Mouse (Mus musculus) forebrain, postnatal 0 days (tissue): Measurements from ENCODE around the gene Cnp. TPM values are rescaled to one million over a fixed set of nuclear protein-coding genes. Genes with fewer than 3 reads are reported as not detected.

Source experiments
- ATAC-seq: fragments of 200-750 bp; cut with Nextera tagmentation; 2 replicates; pipeline ENCODE4 v1.8.0; 2017; ENCODE audit warnings: mild to moderate bottlenecking, moderate library complexity
- DNase-seq: peaks from one replicate; pipeline ENCODE4 v3.0.0-alpha.2; 2015
- H3K27ac ChIP-seq: fragments of 300-500 bp; sonication (generic); 2 replicates; pipeline ENCODE4 v1.5.1; 2014; ENCODE audit warnings: low read depth, mild to moderate bottlenecking, antibody characterized with exemption, low read length, moderate library complexity, mixed read lengths
- H3K27me3 ChIP-seq: fragments of 300-500 bp; sonication (generic); 2 replicates; pipeline ENCODE4 v1.6.1; 2014; ENCODE audit warnings: mild to moderate bottlenecking, low read length, mixed read lengths; ENCODE audit not compliant: insufficient read depth
- H3K36me3 ChIP-seq: fragments of 300-500 bp; sonication (generic); 2 replicates; pipeline ENCODE4 v1.6.1; 2014; ENCODE audit warnings: mild to moderate bottlenecking, moderate library complexity; ENCODE audit not compliant: insufficient read depth
- H3K4me1 ChIP-seq: fragments of 300-500 bp; sonication (generic); 2 replicates; pipeline ENCODE4 v1.6.1; 2014; ENCODE audit warnings: antibody characterized with exemption; ENCODE audit not compliant: insufficient read depth
- H3K4me2 ChIP-seq: fragments of 300-500 bp; sonication (generic); 2 replicates; pipeline ENCODE4 v1.6.1; 2014; ENCODE audit warnings: low read depth, mild to moderate bottlenecking, moderate library complexity
- H3K4me3 ChIP-seq: fragments of 300-500 bp; sonication (generic); 2 replicates; pipeline ENCODE4 v1.5.1; 2014; ENCODE audit warnings: low read depth, low read length, mixed read lengths
- H3K9ac ChIP-seq: fragments of 300-500 bp; sonication (generic); 2 replicates; pipeline ENCODE4 v1.6.1; 2014; ENCODE audit warnings: mild to moderate bottlenecking
- H3K9me3 ChIP-seq: fragments of 300-500 bp; sonication (generic); 2 replicates; pipeline ENCODE4 v1.6.1; 2016; ENCODE audit warnings: low read length
- CTCF ChIP-seq: sonication (generic); IDR thresholded peaks from 2 replicates; pipeline ENCODE4 v1.5.1; 2016; ENCODE audit warnings: antibody characterized with exemption, control low read depth, low read depth
- WGBS: fragments of 180-500 bp; shearing (Covaris S2); extraction: QIAGEN DNeasy Blood & Tissue Kit; methylation state at CpG from one replicate; pipeline ENCODE4 v1.1.7; 2014; 5-methylcytosine and 5-hydroxymethylcytosine counted together
- polyA plus RNA-seq: library from polyadenylated mRNA; unstranded; fragments of >200 nt; fragmentation: Nextera tagmentation; extraction: Ambion mirVana; gene quantifications from 2 replicates; pipeline ENCODE4 v1.2.1, GENCODE M21; 2015
- total RNA-seq: library from RNA; depleted of rRNA; stranded (reverse); fragments of >200 nt; gene quantifications from 2 replicates; pipeline ENCODE4 v1.2.3, GENCODE M21; 2014

The Cnp gene
- total and polyA plus RNA-seq, 2 experiments from 2014 or later = 41.5 to 56.2 TPM

GRCm38 (mm10) chr11:100584561-100584961 is 9.9 kb downstream of the Cnp start:
- DNase-seq = no peak
- Histone ChIP-seq H3K4me2 (no peak overlapping the region), H3K9ac (no peak overlapping the region), H3K36me3 (peaks cover 83% of the 10 kb centered on the region), H3K27ac (no peak overlapping the region), H3K4me1 (no peaks in the 10 kb centered on the region), H3K4me3 (no peak overlapping the region), H3K9me3 (no peaks in the 10 kb centered on the region), H3K27me3 (no peaks in the 10 kb centered on the region)
- no peak for ATAC-seq
- TF ChIP-seq CTCF = no peak
- 85% methylated on average over 7 of the region's 7 CpGs for WGBS

GRCm38 (mm10) chr11:100585148-100585547 is 10.4 kb downstream of the Cnp start:
- TF ChIP-seq CTCF = no peak
- H3K27ac ChIP-seq = no peak overlapping the region
- ATAC-seq = no peak

GRCm38 (mm10) chr11:100588462-100588861 is 13.8 kb downstream of the Cnp start:
- H3K4me3 ChIP-seq = no peak overlapping the region
- no peak for ATAC-seq
- peaks cover 94% of the 10 kb centered on the region for H3K36me3 ChIP-seq
- no peak for TF ChIP-seq CTCF
- no peaks in the 10 kb centered on the region for H3K27me3 ChIP-seq
- H3K4me2 ChIP-seq = no peak overlapping the region
- no peaks in the 10 kb centered on the region for H3K9me3 ChIP-seq
- H3K27ac ChIP-seq = no peak overlapping the region
- no peak overlapping the region for H3K9ac ChIP-seq
- no peaks in the 10 kb centered on the region for H3K4me1 ChIP-seq
- DNase-seq = no peak
- WGBS = 91% methylated on average over 2 of the region's 2 CpGs

More at GRCm38 (mm10) chr11:100585148-100585547, 10.4 kb downstream of the Cnp start:
- H3K36me3 ChIP-seq = peaks cover 88% of the 10 kb centered on the region
- no peak overlapping the region for H3K4me3 ChIP-seq
- no peak overlapping the region for H3K4me2 ChIP-seq
- H3K9ac ChIP-seq = no peak overlapping the region
- H3K27me3 ChIP-seq = no peaks in the 10 kb centered on the region
- 95% methylated on average over 3 of the region's 3 CpGs for WGBS
- DNase-seq = no peak
- H3K9me3 ChIP-seq = no peaks in the 10 kb centered on the region
- no peaks in the 10 kb centered on the region for H3K4me1 ChIP-seq

GRCm38 (mm10) chr11:100592346-100593046 is 17.8 kb downstream of the Cnp start:
- no peak overlapping the region for H3K4me2 ChIP-seq
- H3K27ac ChIP-seq = no peak overlapping the region
- no peak for DNase-seq
- H3K9me3 ChIP-seq = no peaks in the 10 kb centered on the region
- no peak overlapping the region for H3K4me3 ChIP-seq
- no peaks in the 10 kb centered on the region for H3K4me1 ChIP-seq
- no peak for ATAC-seq
- TF ChIP-seq CTCF = no peak
- H3K36me3 ChIP-seq = peaks cover 94% of the 10 kb centered on the region
- WGBS = 82% methylated on average over 11 of the region's 11 CpGs
- H3K27me3 ChIP-seq = no peaks in the 10 kb centered on the region
- H3K9ac ChIP-seq = no peak overlapping the region

GRCm38 (mm10) chr11:100594608-100595007 is 19.9 kb downstream of the Cnp start:
- H3K36me3 ChIP-seq = peaks cover 96% of the 10 kb centered on the region
- WGBS = 91% methylated on average over 7 of the region's 7 CpGs
- no peak for DNase-seq
- no peaks in the 10 kb centered on the region for H3K27me3 ChIP-seq
- H3K4me3 ChIP-seq = no peak overlapping the region
- no peak overlapping the region for H3K9ac ChIP-seq
- ATAC-seq = no peak
- no peak overlapping the region for H3K4me2 ChIP-seq
- no peak overlapping the region for H3K27ac ChIP-seq
- no peaks in the 10 kb centered on the region for H3K9me3 ChIP-seq
- TF ChIP-seq CTCF = no peak
- no peaks in the 10 kb centered on the region for H3K4me1 ChIP-seq

GRCm38 (mm10) chr11:100595533-100595932 is 20.8 kb downstream of the Cnp start:
- no peaks in the 10 kb centered on the region for H3K4me1 ChIP-seq
- H3K4me3 ChIP-seq = no peak overlapping the region
- DNase-seq (no peak), ATAC-seq (no peak)
- H3K4me2 ChIP-seq = no peak overlapping the region
- no peaks in the 10 kb centered on the region for H3K9me3 ChIP-seq
- peaks cover 93% of the 10 kb centered on the region for H3K36me3 ChIP-seq
- TF ChIP-seq CTCF = no peak
- no peak overlapping the region for H3K9ac ChIP-seq
- 77% methylated on average over 4 of the region's 4 CpGs for WGBS
- H3K27me3 ChIP-seq = no peaks in the 10 kb centered on the region
- no peak overlapping the region for H3K27ac ChIP-seq

GRCm38 (mm10) chr11:100598074-100598473 is 23.4 kb downstream of the Cnp start:
- Histone ChIP-seq H3K4me3 (no peak overlapping the region), H3K9me3 (no peaks in the 10 kb centered on the region), H3K36me3 (peaks cover 75% of the 10 kb centered on the region), H3K4me2 (no peak overlapping the region), H3K27ac (no peak overlapping the region), H3K27me3 (no peaks in the 10 kb centered on the region), H3K4me1 (no peaks in the 10 kb centered on the region), H3K9ac (no peak overlapping the region)
- DNase-seq (no peak), ATAC-seq (no peak)
- TF ChIP-seq CTCF = no peak
- WGBS = 93% methylated on average over 4 of the region's 4 CpGs
